Mouse (Mus musculus) lung, postnatal 0 days (tissue): ENCODE measurements at regions not wholly inside any gene's neighbourhood (a gene's known extent, or its start where the extent isn't known, plus 50 kb on each side); places are given as distances from the start of the nearest gene placed in this dataset.

Experiments used
- CTCF ChIP-seq: IDR thresholded peaks from 2 replicates; pipeline ENCODE4 v1.5.1; 2016; ENCODE audit warnings: antibody characterized with exemption, mild to moderate bottlenecking
- EP300 ChIP-seq: IDR thresholded peaks from 2 replicates; pipeline ENCODE4 v1.6.1; 2016; ENCODE audit warnings: antibody characterized with exemption, mild to moderate bottlenecking, control low read depth

DNA sequence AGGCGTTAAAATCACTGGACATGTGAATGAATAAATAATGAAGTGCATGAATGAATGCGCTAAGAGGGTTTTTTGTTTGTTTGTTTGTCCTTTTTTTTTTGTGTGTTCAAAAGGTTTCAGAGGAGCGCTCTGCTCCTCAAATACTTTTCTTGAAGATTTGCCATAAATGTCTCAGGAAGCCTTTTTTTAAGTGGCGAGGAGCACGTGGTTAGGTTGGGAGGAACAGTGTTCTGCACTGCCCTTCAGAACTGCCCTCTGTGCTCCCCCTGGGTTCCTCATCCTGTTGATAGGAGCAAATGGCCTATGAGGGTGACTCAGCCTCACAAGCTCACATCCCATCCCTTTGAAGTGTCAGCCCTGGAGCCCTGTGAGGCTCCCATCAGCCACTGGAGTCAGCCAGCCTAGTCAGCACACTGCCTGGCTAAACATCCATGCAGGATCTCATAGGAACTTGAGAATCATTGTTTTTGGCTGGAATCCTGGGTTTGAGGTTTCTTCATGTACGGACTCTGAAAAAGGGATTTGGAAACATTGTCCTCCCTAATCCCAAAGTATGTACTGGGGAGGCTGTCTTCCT, 87.9 kb upstream of the Jag1 start:
- no peak for TF ChIP-seq CTCF
- no peak for TF ChIP-seq EP300
